Mouse (Mus musculus) lung, postnatal 14 days (tissue): ENCODE results near the gene Olfr1371.

Experiments
- DNase-seq: peaks from one replicate; pipeline ENCODE4 v3.0.0; 2021

Olfr1371 gene

DNA sequence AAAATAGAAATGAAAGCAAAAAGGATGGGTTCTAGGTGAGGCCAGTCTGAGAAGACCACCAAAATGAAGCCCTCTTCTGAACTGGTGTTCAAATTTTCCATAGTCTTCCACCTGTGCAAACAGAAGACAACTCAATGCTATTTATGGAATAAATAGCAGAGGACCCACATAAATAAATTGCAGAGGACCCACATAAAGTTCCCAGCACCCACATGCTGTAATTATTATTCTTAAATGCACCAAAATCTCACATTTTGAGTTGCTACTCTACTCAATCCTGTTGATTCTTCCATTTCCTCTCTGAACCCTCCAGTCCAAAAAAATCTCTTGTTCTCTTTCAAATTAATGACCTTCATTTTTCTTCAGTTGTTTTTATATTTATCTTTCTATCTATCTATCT lies at the start of gene Olfr1371:
Gene Olfr1371, minus strand, starts transcription at position 101 of the 400 bp plus-strand sequence.
- no peak for DNase-seq

DNA sequence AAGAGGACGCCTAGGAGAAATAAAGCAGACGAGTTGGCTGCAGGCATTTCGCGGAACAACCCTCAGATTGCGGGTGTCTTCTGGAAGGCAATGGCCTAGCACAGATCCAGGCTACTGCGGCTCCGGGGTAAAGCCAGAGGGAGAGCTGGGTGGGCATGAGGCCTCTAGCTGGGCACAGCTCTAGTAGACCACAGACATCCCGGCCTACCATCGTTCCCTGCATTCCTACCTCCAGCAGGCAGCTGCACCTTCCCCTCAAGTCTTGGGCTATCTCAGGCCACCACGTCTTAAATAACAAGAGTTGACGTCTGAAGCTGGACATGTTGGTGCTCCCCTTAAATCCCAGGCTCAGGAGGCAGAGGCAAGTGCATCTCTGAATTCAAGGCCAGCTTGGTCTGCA lies 48.6 kb upstream of the Olfr1371 start:
- DNase-seq, result no peak

DNA sequence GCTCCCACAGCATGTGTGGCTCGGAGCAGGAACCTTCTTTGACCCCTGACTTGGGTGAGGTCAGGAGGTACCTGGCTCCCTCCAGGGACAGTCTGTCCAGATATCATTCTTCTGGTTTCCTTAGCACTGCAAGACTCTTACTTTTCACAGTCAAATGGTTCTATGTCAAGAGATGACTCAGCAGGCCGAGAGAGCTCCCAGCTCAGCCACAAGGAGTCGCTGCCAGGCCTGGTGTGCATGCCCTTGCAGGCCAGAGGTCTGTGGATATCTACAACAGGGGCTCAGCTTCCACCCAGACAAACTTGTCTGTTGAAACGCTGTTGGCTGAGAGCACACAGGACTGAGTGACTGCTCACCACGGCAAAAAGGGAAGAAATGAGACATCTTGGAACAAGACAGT lies 48.1 kb upstream of the Olfr1371 start:
- peak; percentile 77 for DNase-seq

- no peak for DNase-seq
Measured at GRCm38 (mm10) chr11:52260878-52261277, 47.1 kb upstream of the Olfr1371 start.

DNA sequence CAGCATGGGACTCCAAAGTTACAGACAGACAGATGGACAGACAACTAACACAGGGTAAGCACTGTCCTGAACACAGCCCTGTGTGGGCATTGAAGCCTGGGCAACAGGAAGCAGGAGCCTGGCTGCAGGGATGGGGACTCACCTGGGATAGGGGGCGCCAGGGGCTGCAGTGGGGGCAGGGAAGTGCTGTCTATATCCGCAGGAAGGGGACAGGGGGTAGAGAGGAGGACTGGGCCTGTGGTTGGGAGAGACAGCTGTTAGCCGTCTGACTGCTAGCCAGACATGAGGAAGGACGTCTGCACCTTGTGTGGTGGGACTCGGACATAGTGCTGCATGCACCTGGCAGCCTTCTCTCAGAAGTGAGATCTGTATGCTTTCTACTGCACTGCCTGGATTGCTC lies 44.9 kb upstream of the Olfr1371 start:
- DNase-seq, result no peak

- DNase-seq, result no peak
Measured at GRCm38 (mm10) chr11:52257376-52257775, 43.6 kb upstream of the Olfr1371 start.

DNA sequence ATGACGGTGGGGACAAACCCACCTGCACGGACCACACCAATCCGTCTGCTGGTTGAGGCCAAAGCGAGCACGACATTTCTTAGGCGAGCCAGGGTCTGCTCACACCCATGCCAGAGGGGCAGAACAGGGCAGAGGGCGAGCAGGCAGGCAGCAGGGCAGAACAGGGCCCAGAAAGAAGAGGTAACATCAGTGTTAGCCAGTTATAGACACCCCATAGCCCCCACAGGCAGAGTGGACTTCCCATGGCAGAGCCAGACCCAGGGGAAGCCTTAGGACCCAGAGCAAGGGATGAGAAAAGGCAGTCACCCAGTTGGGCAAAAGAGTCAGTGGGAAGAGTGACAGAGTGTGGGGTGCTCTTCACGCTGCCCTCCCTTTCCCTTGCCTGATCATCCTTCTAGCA lies 41.3 kb upstream of the Olfr1371 start:
- DNase-seq, result no peak

- peak; percentile 64 for DNase-seq
Measured at GRCm38 (mm10) chr11:52253674-52254375, 40.0 kb upstream of the Olfr1371 start.

- DNase-seq, result no peak
Measured at GRCm38 (mm10) chr11:52252692-52253091, 38.9 kb upstream of the Olfr1371 start.

DNA sequence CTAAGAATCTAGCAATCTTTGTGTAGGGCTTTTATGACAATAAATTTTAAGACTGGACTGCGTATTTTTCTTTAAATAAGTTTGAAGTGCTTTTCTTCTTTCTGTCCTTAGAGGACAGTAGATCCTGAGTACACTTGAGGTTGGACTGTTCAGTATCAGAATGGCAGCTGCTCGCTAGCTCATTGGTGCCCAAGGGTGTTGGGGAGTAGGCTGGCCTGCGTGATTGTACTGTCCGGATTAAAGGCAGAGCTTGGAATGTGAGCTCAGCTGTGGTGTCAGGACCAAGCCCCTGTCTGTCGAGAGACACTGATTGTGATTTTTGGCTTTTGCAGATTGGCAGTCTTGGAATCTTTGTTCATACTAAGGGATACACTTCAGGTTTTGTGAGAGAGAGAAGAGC lies 38.0 kb upstream of the Olfr1371 start:
- no peak for DNase-seq

- DNase-seq, result no peak
Measured at GRCm38 (mm10) chr11:52249452-52249851, 35.7 kb upstream of the Olfr1371 start.

DNA sequence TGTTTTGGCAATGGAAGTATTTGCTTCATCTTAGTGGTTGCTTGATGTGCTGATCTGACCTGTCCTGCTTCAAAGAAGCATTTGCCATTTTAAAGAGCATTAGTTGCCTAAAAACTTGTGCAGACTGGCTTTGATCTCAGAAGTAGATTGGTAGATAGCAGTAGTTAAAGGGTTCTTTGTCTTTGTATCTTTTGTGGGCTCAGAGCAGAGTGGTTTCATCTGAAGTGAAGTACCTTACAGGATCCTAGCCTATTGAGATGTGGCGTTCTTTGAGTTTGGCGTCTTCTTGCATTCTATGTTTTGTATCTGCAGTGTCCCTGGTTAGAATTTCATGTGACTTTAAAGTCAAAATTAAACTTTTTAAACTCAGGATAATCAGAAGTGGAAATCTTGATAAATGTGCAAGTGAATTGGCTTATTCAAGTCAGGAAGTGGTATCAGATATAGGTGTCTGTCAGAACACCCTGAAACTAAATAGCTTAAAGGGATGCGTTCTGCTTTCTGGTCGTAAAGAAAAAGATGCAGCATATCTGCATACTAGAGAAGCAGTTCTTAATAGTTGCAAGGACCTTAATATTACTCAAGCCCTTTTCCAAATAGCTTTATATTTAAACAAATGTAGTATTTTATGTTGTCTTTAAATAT lies 27.2 kb upstream of the Olfr1371 start:
- DNase-seq, result no peak

DNA sequence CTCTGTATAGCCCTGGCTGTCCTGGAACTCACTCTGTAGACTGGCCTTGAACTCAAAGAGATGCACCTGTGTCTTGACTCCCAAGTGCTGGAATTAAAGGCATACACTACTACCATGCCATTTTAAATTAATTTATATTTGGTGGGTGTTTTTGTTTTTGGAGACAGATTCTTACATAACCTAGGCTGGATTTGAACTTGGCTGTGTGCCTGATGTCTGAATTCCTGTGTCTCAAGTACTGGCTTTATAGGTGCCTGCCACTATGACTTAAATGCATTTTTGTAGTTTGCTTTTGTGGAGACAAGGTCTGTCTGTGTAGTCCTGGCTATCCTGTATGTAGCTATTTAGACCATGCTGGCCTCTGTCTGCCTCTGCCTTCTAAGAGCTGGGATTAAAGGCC lies 20.7 kb upstream of the Olfr1371 start:
- DNase-seq, result peak; percentile 38

DNA sequence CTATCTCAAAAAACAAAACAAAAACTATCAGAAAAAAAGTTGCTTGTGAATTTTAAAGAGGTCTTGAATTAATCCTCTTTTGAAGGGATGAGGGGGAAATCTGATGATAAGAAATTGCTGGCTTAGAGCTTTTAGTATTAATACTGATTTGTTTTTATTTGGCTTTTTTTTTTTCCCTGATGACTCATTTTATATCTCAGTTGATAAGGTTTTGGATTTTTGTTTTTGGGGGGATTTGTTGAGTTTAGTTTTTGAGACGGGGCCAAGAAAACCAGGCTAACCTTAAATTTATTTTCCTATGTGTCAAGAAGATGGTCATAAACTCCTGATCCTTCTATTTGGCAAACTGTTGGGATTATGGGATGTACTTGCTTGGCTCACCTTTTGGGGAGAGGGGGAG lies 20.1 kb upstream of the Olfr1371 start:
- no peak for DNase-seq

DNA sequence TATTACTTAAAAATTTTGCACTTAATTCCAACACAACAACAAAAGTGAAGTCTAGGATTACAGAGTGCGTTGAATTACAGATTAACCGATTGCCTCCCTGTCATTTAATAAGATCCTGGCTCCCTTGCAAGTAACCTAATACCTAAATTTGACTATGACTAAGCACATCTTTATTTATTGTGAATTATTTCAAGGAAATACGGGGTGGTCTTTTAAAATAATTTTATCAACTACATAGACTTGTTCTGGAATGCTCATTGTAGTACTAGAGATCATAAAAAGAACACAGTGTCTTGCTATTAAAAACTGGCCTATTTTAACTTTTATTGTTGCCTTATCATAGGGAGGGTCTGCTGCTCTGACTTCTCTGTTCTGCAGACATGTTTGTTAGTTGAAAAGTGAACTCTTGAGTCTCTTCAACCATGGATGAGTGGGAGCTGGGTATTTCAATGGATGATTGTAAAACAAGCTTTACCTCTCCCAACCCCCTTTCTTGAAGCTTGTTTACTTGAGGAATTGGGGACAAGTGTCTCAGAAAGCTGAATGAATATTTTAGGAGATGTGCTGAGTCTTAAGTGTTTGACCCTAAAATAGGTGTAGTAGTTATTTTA lies 19.4 kb upstream of the Olfr1371 start:
- no peak for DNase-seq

DNA sequence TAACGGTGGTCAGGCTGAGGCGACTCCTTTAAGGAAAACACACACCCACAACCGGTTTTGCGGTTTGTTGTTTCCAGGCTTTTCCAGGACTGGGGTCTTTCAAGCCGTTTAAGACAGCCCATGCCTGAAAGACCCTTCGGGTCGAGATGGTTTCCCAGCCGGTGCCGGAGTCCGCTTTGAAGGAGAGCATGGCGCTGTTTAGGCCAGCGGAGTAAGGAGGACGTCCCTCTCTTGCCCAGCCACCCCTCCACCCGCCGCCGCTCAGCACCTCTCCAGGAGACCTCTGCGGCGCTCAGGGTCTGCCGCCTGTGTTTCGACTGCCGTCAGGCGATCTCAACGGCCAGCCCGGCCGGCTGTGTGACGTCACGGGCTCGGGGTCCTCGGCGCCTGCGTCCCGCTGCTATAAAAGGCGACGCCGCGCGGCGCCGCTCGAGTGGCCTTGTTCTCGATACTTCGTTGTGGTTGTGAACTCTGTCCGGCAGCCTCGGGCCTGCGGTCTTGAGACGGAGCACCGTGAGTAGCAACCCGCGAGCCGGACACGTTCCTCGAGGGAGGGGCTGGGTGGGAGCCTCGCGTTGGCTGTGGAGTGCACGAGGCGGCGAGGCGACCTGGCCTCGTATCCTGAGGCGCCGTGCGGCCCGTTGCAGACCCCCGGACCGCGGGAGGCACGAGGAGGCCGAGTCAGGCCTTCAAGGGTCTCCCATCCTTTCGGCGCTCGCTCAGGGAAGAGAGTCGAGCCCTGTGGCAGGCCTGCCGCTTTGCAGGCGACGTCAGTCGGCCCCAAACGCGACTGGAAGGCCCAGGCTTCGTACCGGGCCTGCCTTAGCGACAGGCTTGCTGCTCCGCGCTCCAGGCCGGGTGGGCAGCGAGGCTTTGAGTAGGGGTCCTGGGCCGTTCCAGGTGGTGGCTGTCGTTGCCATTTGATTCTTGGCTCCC lies 18.1 kb upstream of the Olfr1371 start, which contains the start of gene Skp1a:
Gene Skp1a, plus strand, starts transcription at position 390 of the 936 bp plus-strand sequence.
- peak; percentile 95 for DNase-seq

DNA sequence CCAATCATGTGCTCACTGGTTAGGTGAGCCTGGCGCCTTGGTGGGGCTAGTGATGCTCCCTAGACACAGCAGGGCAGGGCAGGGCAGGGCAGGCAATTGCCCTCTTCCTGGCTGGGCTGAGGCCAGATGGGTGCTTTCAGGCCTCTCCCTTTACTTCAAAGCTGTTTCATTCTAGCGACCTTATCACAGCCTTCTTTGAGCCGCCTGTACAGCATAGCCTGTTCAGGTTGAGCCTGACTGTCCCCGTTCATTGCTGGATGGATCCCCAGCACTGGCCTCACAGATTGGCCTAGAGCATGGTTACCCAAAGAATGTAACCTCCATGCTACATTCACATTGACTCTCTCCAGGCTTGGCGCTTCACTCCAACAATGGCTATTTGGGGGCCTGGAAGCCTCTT lies 16.9 kb upstream of the Olfr1371 start:
- no peak for DNase-seq

GRCm38 (mm10) chr11:52228722-52229448 lies 15.1 kb upstream of the Olfr1371 start:
- DNase-seq, result no peak

GRCm38 (mm10) chr11:52227466-52228226 lies 13.9 kb upstream of the Olfr1371 start:
- DNase-seq, result no peak

DNA sequence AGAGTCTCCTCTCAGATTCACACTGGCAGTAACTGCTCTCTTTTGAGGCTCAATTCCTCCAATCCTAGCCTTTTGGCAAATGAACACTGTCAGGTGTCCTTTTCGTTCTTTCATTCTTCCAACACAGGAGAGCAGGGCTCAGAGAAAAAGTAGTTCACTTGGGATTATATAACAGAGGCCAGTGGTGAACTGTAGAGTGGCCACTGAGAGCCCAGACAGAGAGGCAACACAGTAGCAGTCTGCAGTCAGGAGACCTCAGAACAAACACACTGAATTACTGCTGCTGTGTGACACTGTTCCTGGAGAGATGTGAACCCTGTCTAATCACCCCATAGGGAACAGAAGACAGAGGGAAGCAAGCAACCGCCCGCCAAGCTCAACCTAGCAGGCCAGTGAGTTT lies 13.3 kb upstream of the Olfr1371 start:
- no peak for DNase-seq

- no peak for DNase-seq
Measured at GRCm38 (mm10) chr11:52225986-52226599, 12.3 kb upstream of the Olfr1371 start.
